Mouse (Mus musculus): ENCODE data around the gene Acp4. TPM values are rescaled to one million over a fixed set of nuclear protein-coding genes. Genes with fewer than 3 reads are reported as not detected.

The Acp4 gene
- polyA plus RNA-seq, 1 experiment = not detected

DNA sequence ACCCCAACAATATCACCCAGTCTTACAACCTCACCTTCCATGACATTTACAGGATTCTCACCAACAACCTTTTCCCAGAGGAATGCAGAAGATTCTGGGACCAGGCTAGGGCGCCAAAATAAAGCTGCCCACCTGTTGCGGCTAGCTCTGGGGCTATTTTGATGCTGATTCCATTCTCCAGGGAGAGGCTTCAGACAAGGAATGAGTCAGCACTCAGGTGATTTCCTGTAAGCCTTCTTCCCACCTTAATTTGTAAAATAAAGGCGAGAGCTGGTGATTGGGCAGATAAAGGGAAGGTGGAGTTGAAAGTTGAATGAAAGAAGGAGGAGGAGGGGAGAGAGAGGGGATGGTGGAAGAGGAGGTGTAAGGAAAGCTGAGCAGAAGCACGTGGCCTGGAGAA lies 34.2 kb upstream of the Acp4 start:
- H3K4me3 ChIP-seq (ENCODE audit: extremely low read depth, insufficient read depth, insufficient read length) = no peak overlapping the region
- H3K36me3 ChIP-seq (ENCODE audit: control insufficient read depth, insufficient read depth, low read length) = no peaks in the 10 kb centered on the region
- 46% methylated on average over 4 of the region's 4 CpGs for WGBS
- H3K27me3 ChIP-seq (ENCODE audit: control insufficient read depth, insufficient read depth, low read length) = no peaks in the 10 kb centered on the region
- TF ChIP-seq CTCF (IDR thresholded peaks at IDR 0.05; ENCODE audit: extremely low read depth, insufficient read depth, insufficient read length, insufficient replicate concordance) = no peak
- no peak for TF ChIP-seq POLR2A (IDR thresholded peaks at IDR 0.05; ENCODE audit: low read depth, low read length)
- no peak overlapping the region for H3K27ac ChIP-seq (ENCODE audit: insufficient read depth, low read length)
- DNase-seq (ENCODE audit: low read depth in 1 of 2, low spot score in 2 of 2) = no peak
- no peaks in the 10 kb centered on the region; the same call in 1 of the 2 replicates for H3K4me1 ChIP-seq (ENCODE audit: control insufficient read depth, insufficient read depth, insufficient read length)

DNA sequence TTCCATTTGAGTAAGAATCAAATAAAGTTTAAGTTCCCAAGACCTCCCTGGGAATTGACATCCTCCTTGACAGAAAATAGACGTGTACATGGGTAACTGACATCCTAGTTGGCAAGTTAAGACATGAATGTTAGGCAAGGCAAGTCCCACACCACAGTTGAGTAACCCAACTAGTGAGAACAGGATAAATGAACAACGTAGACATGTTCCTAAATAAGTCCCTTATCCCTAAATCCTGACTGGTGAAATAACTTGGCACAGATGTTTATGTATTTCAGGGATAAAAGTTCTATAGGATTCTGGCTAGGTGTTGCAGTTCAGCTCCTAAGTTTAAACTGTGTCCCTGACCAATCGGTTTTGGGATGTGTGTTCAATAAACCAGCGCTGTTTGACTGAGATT lies 33.8 kb upstream of the Acp4 start:
- DNase-seq (ENCODE audit: low read depth in 1 of 2, low spot score in 2 of 2) = no peak
- Histone ChIP-seq H3K4me3 (ENCODE audit: extremely low read depth, insufficient read depth, insufficient read length) (no peak overlapping the region), H3K27ac (ENCODE audit: insufficient read depth, low read length) (no peak overlapping the region), H3K27me3 (ENCODE audit: control insufficient read depth, insufficient read depth, low read length) (no peaks in the 10 kb centered on the region), H3K36me3 (ENCODE audit: control insufficient read depth, insufficient read depth, low read length) (no peaks in the 10 kb centered on the region), H3K4me1 (ENCODE audit: control insufficient read depth, insufficient read depth, insufficient read length) (no peaks in the 10 kb centered on the region; the same call in 1 of the 2 replicates)
- no peak for TF ChIP-seq CTCF (IDR thresholded peaks at IDR 0.05; ENCODE audit: extremely low read depth, insufficient read depth, insufficient read length, insufficient replicate concordance)
- no peak for TF ChIP-seq POLR2A (IDR thresholded peaks at IDR 0.05; ENCODE audit: low read depth, low read length)
- 82% methylated on average over 4 of the region's 4 CpGs for WGBS

DNA sequence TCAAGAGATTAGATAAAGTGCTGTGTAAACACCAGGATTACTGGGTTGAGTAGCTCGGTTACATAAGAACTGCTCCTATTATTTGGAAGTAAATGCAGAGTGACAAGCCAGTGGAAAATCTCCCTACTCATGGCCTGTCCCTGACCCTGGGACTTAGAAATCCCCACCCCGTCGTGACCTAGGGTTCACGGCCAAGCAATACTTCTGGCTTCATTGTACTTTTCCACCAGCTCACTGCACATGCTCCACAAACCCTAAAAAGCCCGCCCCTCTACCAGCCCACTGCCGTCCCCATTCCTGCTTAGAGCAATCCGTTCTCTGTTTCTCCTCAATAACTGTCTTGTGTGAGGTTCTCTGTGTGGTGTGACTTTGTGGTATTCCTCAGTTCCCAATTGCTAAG lies 30.6 kb upstream of the Acp4 start:
- H3K27me3 ChIP-seq (ENCODE audit: control insufficient read depth, insufficient read depth, low read length) = no peaks in the 10 kb centered on the region
- TF ChIP-seq POLR2A (IDR thresholded peaks at IDR 0.05; ENCODE audit: low read depth, low read length) = no peak
- no peak for TF ChIP-seq CTCF (IDR thresholded peaks at IDR 0.05; ENCODE audit: extremely low read depth, insufficient read depth, insufficient read length, insufficient replicate concordance)
- H3K4me3 ChIP-seq (ENCODE audit: extremely low read depth, insufficient read depth, insufficient read length) = no peak overlapping the region
- 71% methylated on average over 7 of the region's 7 CpGs for WGBS
- DNase-seq (ENCODE audit: low read depth in 1 of 2, low spot score in 2 of 2) = no peak
- H3K36me3 ChIP-seq (ENCODE audit: control insufficient read depth, insufficient read depth, low read length) = no peaks in the 10 kb centered on the region
- H3K4me1 ChIP-seq (ENCODE audit: control insufficient read depth, insufficient read depth, insufficient read length) = no peaks in the 10 kb centered on the region; the same call in 1 of the 2 replicates
- no peak overlapping the region for H3K27ac ChIP-seq (ENCODE audit: insufficient read depth, low read length)

DNA sequence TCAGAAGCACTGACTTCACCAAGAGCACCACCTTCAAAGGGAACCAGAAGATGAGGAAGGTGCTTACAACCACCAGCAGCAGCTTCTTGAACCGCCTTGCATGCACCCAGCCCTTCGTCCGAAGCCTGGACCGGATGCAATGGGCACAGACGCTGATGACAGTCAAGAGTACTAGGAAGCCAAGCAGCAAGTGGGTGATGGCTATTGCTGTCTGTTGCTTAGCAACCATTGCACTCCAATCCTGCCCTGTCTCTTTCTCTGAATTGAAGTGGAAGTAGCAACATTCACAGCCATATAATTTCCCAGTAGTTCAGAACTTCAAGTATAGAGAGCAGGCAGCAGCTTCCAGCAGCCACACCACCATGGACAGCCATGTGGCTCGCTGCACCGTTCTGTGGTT lies 24.4 kb upstream of the Acp4 start:
- Histone ChIP-seq H3K4me1 (ENCODE audit: control insufficient read depth, insufficient read depth, insufficient read length) (no peaks in the 10 kb centered on the region), H3K4me3 (ENCODE audit: extremely low read depth, insufficient read depth, insufficient read length) (no peak overlapping the region), H3K36me3 (ENCODE audit: control insufficient read depth, insufficient read depth, low read length) (no peaks in the 10 kb centered on the region), H3K27me3 (ENCODE audit: control insufficient read depth, insufficient read depth, low read length) (no peaks in the 10 kb centered on the region), H3K27ac (ENCODE audit: insufficient read depth, low read length) (no peak overlapping the region)
- no peak for DNase-seq (ENCODE audit: low read depth in 1 of 2, low spot score in 2 of 2)
- no peak for TF ChIP-seq CTCF (IDR thresholded peaks at IDR 0.05; ENCODE audit: extremely low read depth, insufficient read depth, insufficient read length, insufficient replicate concordance)
- TF ChIP-seq POLR2A (IDR thresholded peaks at IDR 0.05; ENCODE audit: low read depth, low read length) = no peak
- WGBS = 86% methylated on average over 7 of the region's 7 CpGs

DNA sequence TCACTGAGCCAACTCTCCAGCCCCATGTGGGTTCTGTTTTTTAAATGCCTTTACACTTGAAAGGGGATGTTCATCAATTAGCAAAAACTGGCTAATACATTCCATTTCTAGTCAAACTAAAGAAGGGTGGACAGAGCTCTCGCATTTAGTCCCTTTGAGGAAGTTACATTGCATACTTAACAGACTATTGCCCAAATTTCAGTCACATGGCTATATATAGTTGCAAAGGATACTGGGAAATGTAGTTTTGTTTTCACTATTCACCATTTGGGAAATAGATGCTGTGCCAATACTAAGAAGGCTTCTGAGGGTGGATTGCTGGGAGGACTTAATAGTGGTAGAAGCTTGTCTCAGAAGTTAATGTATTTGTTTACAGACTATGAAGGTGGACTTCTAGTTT lies 23.8 kb upstream of the Acp4 start:
- H3K4me3 ChIP-seq (ENCODE audit: extremely low read depth, insufficient read depth, insufficient read length) = no peak overlapping the region
- no peak for TF ChIP-seq CTCF (IDR thresholded peaks at IDR 0.05; ENCODE audit: extremely low read depth, insufficient read depth, insufficient read length, insufficient replicate concordance)
- no peak for TF ChIP-seq POLR2A (IDR thresholded peaks at IDR 0.05; ENCODE audit: low read depth, low read length)
- H3K36me3 ChIP-seq (ENCODE audit: control insufficient read depth, insufficient read depth, low read length) = no peaks in the 10 kb centered on the region
- no peak overlapping the region for H3K27ac ChIP-seq (ENCODE audit: insufficient read depth, low read length)
- no peaks in the 10 kb centered on the region for H3K27me3 ChIP-seq (ENCODE audit: control insufficient read depth, insufficient read depth, low read length)
- H3K4me1 ChIP-seq (ENCODE audit: control insufficient read depth, insufficient read depth, insufficient read length) = no peaks in the 10 kb centered on the region
- no peak for DNase-seq (ENCODE audit: low read depth in 1 of 2, low spot score in 2 of 2)
- WGBS = 8% methylated on average over 1 of the region's 1 CpGs

DNA sequence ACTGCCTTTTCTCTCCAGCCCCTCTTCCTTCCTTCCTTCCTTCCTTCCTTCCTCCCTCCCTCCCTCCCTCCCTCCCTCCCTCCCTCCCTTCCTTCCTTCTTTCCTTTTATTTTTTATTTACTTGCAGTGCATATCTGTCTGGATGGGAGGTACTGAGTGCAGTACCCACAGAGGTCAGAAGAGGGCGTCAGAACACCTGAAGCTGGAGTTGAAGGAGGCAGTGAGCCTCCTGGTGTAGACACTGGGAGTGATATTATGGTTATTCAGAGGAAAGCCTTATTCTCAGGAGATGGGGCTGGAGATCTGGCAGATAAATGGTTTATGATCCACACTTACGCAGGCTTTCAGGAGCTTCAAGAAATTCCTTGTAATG lies 20.1 kb upstream of the Acp4 start:
- Histone ChIP-seq H3K27me3 (ENCODE audit: control insufficient read depth, insufficient read depth, low read length) (no peaks in the 10 kb centered on the region), H3K27ac (ENCODE audit: insufficient read depth, low read length) (no peak overlapping the region), H3K4me1 (ENCODE audit: control insufficient read depth, insufficient read depth, insufficient read length) (no peaks in the 10 kb centered on the region), H3K4me3 (ENCODE audit: extremely low read depth, insufficient read depth, insufficient read length) (no peak overlapping the region), H3K36me3 (ENCODE audit: control insufficient read depth, insufficient read depth, low read length) (no peaks in the 10 kb centered on the region)
- TF ChIP-seq POLR2A (IDR thresholded peaks at IDR 0.05; ENCODE audit: low read depth, low read length) (no peak), CTCF (IDR thresholded peaks at IDR 0.05; ENCODE audit: extremely low read depth, insufficient read depth, insufficient read length, insufficient replicate concordance) (peak; percentile 36; the same call in 1 of the 2 replicates)
- 49% methylated on average over 2 of the region's 2 CpGs for WGBS
- peak; percentile 22 to 53 for DNase-seq (ENCODE audit: low read depth in 1 of 2, low spot score in 2 of 2)

DNA sequence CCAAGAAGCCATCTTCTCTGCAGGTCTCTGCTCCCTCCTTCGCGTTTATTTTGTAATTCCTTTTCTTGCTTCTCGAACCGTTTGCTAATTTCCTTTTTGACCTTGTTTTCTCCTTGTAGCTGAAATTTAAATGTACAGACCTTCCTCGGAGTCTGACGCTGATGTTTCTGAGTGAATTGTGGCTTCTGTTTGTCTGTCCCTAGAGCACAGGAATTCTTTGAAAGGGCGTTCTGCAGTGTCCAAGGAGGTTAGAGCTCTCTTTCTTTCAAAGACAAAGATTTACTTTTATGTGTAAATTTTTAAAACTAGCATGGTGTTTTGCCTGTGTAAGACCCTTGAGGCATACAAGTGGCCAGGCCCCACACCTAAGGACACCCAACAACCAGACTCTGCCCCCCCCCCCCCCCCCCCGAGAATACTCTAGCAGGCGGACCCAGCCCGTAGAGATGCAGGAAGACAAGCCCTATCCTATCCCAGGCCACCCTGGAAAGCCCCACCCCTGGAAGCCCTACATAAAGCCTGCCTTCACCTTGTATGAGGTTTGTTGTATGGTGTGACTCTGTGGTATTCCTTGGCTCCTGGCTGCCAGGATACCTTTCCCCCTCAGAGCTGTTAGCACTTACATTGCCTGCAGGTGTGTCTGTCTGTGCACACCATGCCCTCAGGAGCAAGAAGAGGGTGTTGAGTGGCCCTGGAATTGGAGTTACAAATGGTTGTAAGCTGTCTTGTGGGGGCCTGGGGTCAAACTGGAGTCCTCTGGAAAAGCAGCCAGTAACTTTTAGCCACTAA lies 19.5 kb upstream of the Acp4 start:
- DNase-seq (ENCODE audit: low read depth in 1 of 2, low spot score in 2 of 2) = no peak
- Histone ChIP-seq H3K27ac (ENCODE audit: insufficient read depth, low read length) (no peak overlapping the region), H3K36me3 (ENCODE audit: control insufficient read depth, insufficient read depth, low read length) (no peaks in the 10 kb centered on the region), H3K4me3 (ENCODE audit: extremely low read depth, insufficient read depth, insufficient read length) (no peak overlapping the region), H3K4me1 (ENCODE audit: control insufficient read depth, insufficient read depth, insufficient read length) (no peaks in the 10 kb centered on the region), H3K27me3 (ENCODE audit: control insufficient read depth, insufficient read depth, low read length) (no peaks in the 10 kb centered on the region)
- TF ChIP-seq CTCF (IDR thresholded peaks at IDR 0.05; ENCODE audit: extremely low read depth, insufficient read depth, insufficient read length, insufficient replicate concordance) (no peak), POLR2A (IDR thresholded peaks at IDR 0.05; ENCODE audit: low read depth, low read length) (no peak)
- WGBS = 73% methylated on average over 9 of the region's 10 CpGs

Data from spleen, adult 2 months (tissue).